ENCODE assay signal across 22 mouse cellular contexts in the genomic region with DNA sequence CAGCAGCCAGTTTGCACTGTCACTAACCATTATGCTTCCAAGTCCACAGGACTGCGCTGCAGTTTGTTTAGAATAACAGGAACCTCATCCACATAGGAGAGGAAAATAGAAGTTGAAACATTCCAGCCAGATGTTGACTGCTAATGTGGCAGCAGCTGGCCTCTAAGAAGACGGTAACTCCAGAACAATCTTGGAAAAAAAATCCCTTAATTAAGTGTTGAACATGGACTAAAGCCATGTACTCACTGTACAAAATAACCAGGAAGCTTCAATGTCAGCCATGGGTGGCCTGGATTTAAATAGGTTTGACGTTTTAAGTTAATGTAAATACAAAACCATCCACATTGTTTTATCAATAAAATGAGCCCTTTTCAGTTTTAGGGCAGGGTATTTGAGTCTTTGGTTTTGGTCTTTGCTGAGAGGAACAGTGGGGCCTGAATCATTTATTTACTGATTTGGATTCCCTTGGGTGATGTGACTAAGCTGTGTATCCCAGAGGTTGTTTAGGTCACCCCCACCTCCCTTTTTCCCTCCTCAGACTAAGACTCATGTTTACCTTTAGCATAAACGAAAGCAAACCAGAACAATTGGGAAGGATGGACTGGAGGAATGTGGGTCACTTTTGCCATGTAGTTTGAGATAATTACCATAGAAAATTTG. TPM values are rescaled to one million over a fixed set of nuclear protein-coding genes. Genes with fewer than 3 reads are reported as not detected.
DNase-seq lines count a peak whose midpoint lies in the region; ATAC-seq and TF ChIP-seq lines count a peak whose summit lies in the region.
"Had no signal": no experiment of that assay in that cellular context is flagged by ENCODE, and none has a peak within 500 bp of the region (broad histone marks: within the 10 kb centered on the region; RNA-seq: fewer than 3 reads in every experiment).

No protein-coding gene starts in this region.

- H3K4me2 ChIP-seq in lung, embryonic 14.5 days, result no peak overlapping the region
- no peak overlapping the region for H3K4me2 ChIP-seq in lung, embryonic 15.5 days
- no peak overlapping the region for H3K4me2 ChIP-seq in lung, embryonic 16.5 days (ENCODE audit: low read depth, low read length)
- no peak overlapping the region for H3K4me2 ChIP-seq in lung, postnatal 0 days (replicated peaks; ENCODE audit: low read depth, low read length)

- 0 out of 2 replicates have a peak, but pooled peaks cover 2% of the 10 kb centered on the region for H3K36me3 ChIP-seq in lung, embryonic 14.5 days (ENCODE audit: insufficient read depth)
- H3K36me3 ChIP-seq in lung, embryonic 15.5 days, result no peaks in the 10 kb centered on the region
- H3K36me3 ChIP-seq in lung, embryonic 16.5 days (ENCODE audit: control insufficient read depth, insufficient read depth, low read length), result no peaks in the 10 kb centered on the region
- H3K36me3 ChIP-seq in lung, postnatal 0 days (ENCODE audit: insufficient read depth, low read length), result no peaks in the 10 kb centered on the region

- peak; percentile 92 for ATAC-seq in lung, embryonic 14.5 days (ENCODE audit: insufficient read depth)
- peak; percentile 85; the same call in 1 of the 2 replicates for ATAC-seq in lung, embryonic 15.5 days (ENCODE audit: borderline replicate concordance, extremely low read depth, low FRiP score, low TSS enrichment)
- ATAC-seq in lung, embryonic 16.5 days (ENCODE audit: low read depth), result peak; percentile 92
- peak; percentile 47; the same call in 1 of the 2 replicates for ATAC-seq in lung, postnatal 0 days
- ATAC-seq: activated CD4-positive, CD25-positive, alpha-beta regulatory T cell, adult 4 months; CD4-positive, CD25-positive, alpha-beta regulatory T cell, adult 4 months; Patski had no signal

- no peak overlapping the region for H3K4me3 ChIP-seq in lung, embryonic 14.5 days (ENCODE audit: low read depth, low read length)
- H3K4me3 ChIP-seq in lung, embryonic 15.5 days, result no peak overlapping the region
- H3K4me3 ChIP-seq in lung, embryonic 16.5 days (ENCODE audit: low read length), result no peak overlapping the region
- H3K4me3 ChIP-seq in lung, postnatal 0 days (ENCODE audit: low read depth, low read length), result no peak overlapping the region

- no peak for TF ChIP-seq CTCF in lung, embryonic 14.5 days (IDR thresholded peaks at IDR 0.05; ENCODE audit: low read depth)
- no peak for TF ChIP-seq CTCF in lung, postnatal 0 days (IDR thresholded peaks at IDR 0.05)

- TF ChIP-seq EP300 in lung, postnatal 0 days (IDR thresholded peaks at IDR 0.05), result no peak

- DNase-seq in lung, embryonic 14.5 days, result peak; percentile 91
- DNase-seq in lung, postnatal 10 days, result no peak
- no peak for DNase-seq in lung, postnatal 25 days (ENCODE audit: low spot score)
- DNase-seq in lung, postnatal 14 days, result no peak
- peak; percentile 65 for DNase-seq in lung, postnatal 0 days (ENCODE audit: low spot score)
- no peak for DNase-seq in lung, postnatal 36 days
- DNase-seq: adrenal gland, adult 2 months; adrenal gland, adult 8-10 months; adrenal gland, postnatal 10 days; adrenal gland, postnatal 14 days; adrenal gland, postnatal 25 days; adrenal gland, postnatal 36 days; B cell, adult 2 months; cerebellum, adult 11 months; cerebellum, adult 11-12 months had no signal

- no peaks in the 10 kb centered on the region for H3K9me3 ChIP-seq in lung, embryonic 14.5 days (ENCODE audit: low read depth, low read length)
- H3K9me3 ChIP-seq in lung, embryonic 15.5 days, result no peaks in the 10 kb centered on the region
- no peaks in the 10 kb centered on the region for H3K9me3 ChIP-seq in lung, embryonic 16.5 days (ENCODE audit: control insufficient read depth, low read length)
- H3K9me3 ChIP-seq in lung, postnatal 0 days (ENCODE audit: low read length), result no peaks in the 10 kb centered on the region
- H3K9me3 ChIP-seq: G1E had no signal

- H3K9ac ChIP-seq in lung, embryonic 14.5 days, result no peak overlapping the region
- no peak overlapping the region for H3K9ac ChIP-seq in lung, embryonic 15.5 days
- no peak overlapping the region for H3K9ac ChIP-seq in lung, embryonic 16.5 days (ENCODE audit: low read length)
- H3K9ac ChIP-seq in lung, postnatal 0 days (replicated peaks; ENCODE audit: low read depth), result no peak overlapping the region

- 37% methylated on average over 4 of the region's 4 CpGs for WGBS in lung, embryonic 14.5 days
- 45% methylated on average over 4 of the region's 4 CpGs for WGBS in lung, embryonic 15.5 days
- 44% methylated on average over 4 of the region's 4 CpGs for WGBS in lung, embryonic 16.5 days
- WGBS in lung, postnatal 0 days, result 55% methylated on average over 4 of the region's 4 CpGs

- no peaks in the 10 kb centered on the region for H3K4me1 ChIP-seq in lung, embryonic 14.5 days (ENCODE audit: insufficient read depth)
- no peaks in the 10 kb centered on the region for H3K4me1 ChIP-seq in lung, embryonic 15.5 days
- no peaks in the 10 kb centered on the region for H3K4me1 ChIP-seq in lung, embryonic 16.5 days (replicated peaks; ENCODE audit: control insufficient read depth, insufficient read depth, low read length)
- H3K4me1 ChIP-seq in lung, postnatal 0 days (ENCODE audit: insufficient read depth, low read depth, low read length), result no peaks in the 10 kb centered on the region

- H3K27ac ChIP-seq in lung, embryonic 14.5 days (ENCODE audit: low read depth), result peak overlapping the region; percentile 75
- peak overlapping the region; percentile 51; the same call in 1 of the 2 replicates for H3K27ac ChIP-seq in lung, embryonic 15.5 days
- H3K27ac ChIP-seq in lung, embryonic 16.5 days (ENCODE audit: low read length), result peak overlapping the region; percentile 73; the same call in 1 of the 2 replicates
- H3K27ac ChIP-seq in lung, postnatal 0 days (ENCODE audit: low read length), result no peak overlapping the region

- no peaks in the 10 kb centered on the region for H3K27me3 ChIP-seq in lung, embryonic 14.5 days (ENCODE audit: insufficient read depth, low read length)
- no peaks in the 10 kb centered on the region for H3K27me3 ChIP-seq in lung, embryonic 15.5 days
- H3K27me3 ChIP-seq in lung, embryonic 16.5 days (ENCODE audit: control insufficient read depth, insufficient read depth, low read depth, low read length), result no peaks in the 10 kb centered on the region
- H3K27me3 ChIP-seq in lung, postnatal 0 days (replicated peaks; ENCODE audit: insufficient read depth, low read length), result no peaks in the 10 kb centered on the region
- H3K27me3 ChIP-seq: CH12.LX, Patski had no signal

RNA-seq across cellular contexts. Expression of a gene that starts 47.6 kb away (rescaled TPM):
- 85.9 and 89.7 TPM in 2 replicates for polyA plus RNA-seq in lung, embryonic 14.5 days (2014; fragmentation: Nextera tagmentation; extraction: Ambion mirVana)
- 73.4 and 76.0 TPM in 2 replicates for polyA plus RNA-seq in lung, embryonic 15.5 days (2015; fragmentation: Nextera tagmentation; extraction: Ambion mirVana)
- 69.0 and 74.8 TPM in 2 replicates for polyA plus RNA-seq in lung, embryonic 16.5 days (2015; fragmentation: Nextera tagmentation; extraction: Ambion mirVana)
- polyA plus RNA-seq in lung, postnatal 0 days (2015; fragmentation: Nextera tagmentation; extraction: Ambion mirVana), result 36.0 and 41.1 TPM in 2 replicates

RNA-seq across cellular contexts. Expression of a gene that starts 47.6 kb away (rescaled TPM):
- 39.3 and 41.3 TPM in 2 replicates for polyA plus RNA-seq in lung, embryonic 14.5 days (2014; fragmentation: Nextera tagmentation; extraction: Ambion mirVana)
- polyA plus RNA-seq in lung, embryonic 15.5 days (2015; fragmentation: Nextera tagmentation; extraction: Ambion mirVana), result 39.4 and 39.9 TPM in 2 replicates
- 39.3 and 40.7 TPM in 2 replicates for polyA plus RNA-seq in lung, embryonic 16.5 days (2015; fragmentation: Nextera tagmentation; extraction: Ambion mirVana)
- 27.1 and 30.5 TPM in 2 replicates for polyA plus RNA-seq in lung, postnatal 0 days (2015; fragmentation: Nextera tagmentation; extraction: Ambion mirVana)

Comparison
In these comparisons a context has a peak if more than half of its experiments do, and no peak if none do; other contexts are left out.
1. DNase-seq: peak in lung, embryonic 14.5 days (single experiment) and lung, postnatal 0 days (single experiment); none in lung, postnatal 10 days (single experiment), lung, postnatal 25 days (single experiment), lung, postnatal 14 days (single experiment) and lung, postnatal 36 days (single experiment).
2. Peak in every context shown above with its lines, with median percentiles within 50 percentile points of each other: ATAC-seq.